Mouse (Mus musculus) frontal cortex, adult (tissue): ENCODE measurements around the gene Olfr1308.

ENCODE experiments used
- ATAC-seq: cut with Nextera tagmentation; 2 replicates; pipeline ENCODE4 v1.9.2; 2017; ENCODE audit warnings: mild to moderate bottlenecking, moderate library complexity, mixed read lengths; ENCODE audit not compliant: low TSS enrichment

Olfr1308 gene

GRCm38 (mm10) chr2:111964844-111965243, at the start of gene Olfr1308:
Olfr1308 (minus strand) TSS chr2:111964944.
- no peak for ATAC-seq

- ATAC-seq = no peak
Measured at GRCm38 (mm10) chr2:112012608-112013007, 47.9 kb upstream of the Olfr1308 start, which contains the start of gene Olfr1310. Olfr1310 (minus strand) TSS chr2:112012708.

DNA sequence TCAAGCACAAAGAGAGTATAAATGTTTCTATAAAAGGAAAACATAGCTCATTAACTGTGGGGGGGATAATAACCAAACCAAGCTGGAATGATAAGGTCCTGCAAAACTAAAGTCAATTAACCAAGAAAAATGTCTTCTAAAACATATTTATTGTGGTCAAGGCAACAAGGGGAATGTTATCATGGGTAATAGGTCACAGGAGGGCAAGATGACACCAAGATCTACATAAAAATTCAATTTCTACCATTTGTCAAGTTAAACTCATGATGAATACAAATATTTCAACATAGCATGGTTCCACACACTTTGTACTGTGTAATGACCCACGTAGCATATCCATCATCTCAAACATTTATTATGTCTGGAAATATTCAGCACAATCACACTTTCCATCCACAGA, 25.4 kb upstream of the Olfr1308 start, which contains the start of gene Olfr1309:
Gene Olfr1309, minus strand, starts transcription at position 101 of the 400 bp plus-strand sequence.
- ATAC-seq = no peak

DNA sequence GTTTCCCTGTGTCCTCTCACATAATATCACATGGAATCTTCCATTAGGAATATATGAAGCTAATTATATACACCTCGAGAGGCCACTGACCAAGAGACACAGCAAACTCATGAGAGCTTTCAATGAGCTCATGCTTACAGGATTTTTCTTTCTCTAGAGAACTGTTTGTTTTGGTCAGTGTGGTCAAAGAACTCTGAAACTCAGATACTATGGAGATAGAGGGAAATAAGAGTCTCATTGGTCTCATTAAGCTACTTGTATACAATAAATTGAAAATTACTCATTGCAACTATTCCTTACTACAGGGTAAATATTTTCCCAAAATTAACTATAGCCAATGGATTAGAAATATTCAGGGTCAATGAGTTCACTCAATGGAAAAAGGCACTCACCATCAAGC, 15.4 kb downstream of the Olfr1308 start, which contains the start of gene Olfr1307:
Gene Olfr1307, minus strand, starts transcription at position 101 of the 400 bp plus-strand sequence.
- ATAC-seq = no peak

DNA sequence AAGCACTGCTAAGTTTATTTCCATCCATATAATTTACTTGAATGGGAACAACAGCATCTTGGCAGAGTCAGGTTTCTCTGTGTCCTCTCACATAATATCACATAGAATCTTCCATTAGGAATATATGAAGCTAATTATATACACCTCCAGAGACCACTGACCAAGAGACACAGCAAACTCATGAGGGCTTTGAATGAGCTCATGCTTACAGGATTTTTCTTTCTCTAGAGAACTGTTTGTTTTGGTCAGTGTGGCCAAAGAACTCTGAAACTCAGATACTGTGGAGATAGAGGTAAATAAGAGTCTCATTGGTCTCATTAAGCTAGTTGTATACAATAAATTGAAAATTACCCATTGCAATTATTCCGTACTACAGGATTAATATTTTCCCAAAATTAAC, 48.6 kb downstream of the Olfr1308 start, which contains the start of gene Olfr1306:
Gene Olfr1306, minus strand, starts transcription at position 101 of the 400 bp plus-strand sequence.
- ATAC-seq = no peak
